Mouse (Mus musculus) gastrocnemius, postnatal 14 days (tissue): ENCODE measurements around the gene Olfr159. TPM values are rescaled to one million over a fixed set of nuclear protein-coding genes. Genes with fewer than 3 reads are reported as not detected.
A peak's percentile ranks its signal among the peaks of the same experiment; 100 is the strongest.

Experiments
- DNase-seq: peaks from one replicate; pipeline ENCODE4 v3.0.0; 2021; ENCODE audit warnings: mixed read lengths
- intact Hi-C: fragments of 180-260 bp; cut with DNase I; formaldehyde crosslinking; loops from one replicate; pipeline ENCODE4 v1.15.1; 2025; ENCODE audit warnings: low total_unique reads
- total RNA-seq, 2 experiments: library from RNA; stranded (reverse); gene quantifications; 2 replicates each; pipeline ENCODE4 v1.2.3; 2021

The Olfr159 gene
- total RNA-seq, 2 experiments from 2014 or later: not detected

GRCm38 (mm10) chr4:43730750-43731297 lies 40.0 kb downstream of the Olfr159 start:
- DNase-seq: no peak
- intact Hi-C loops: no loop called here

DNA sequence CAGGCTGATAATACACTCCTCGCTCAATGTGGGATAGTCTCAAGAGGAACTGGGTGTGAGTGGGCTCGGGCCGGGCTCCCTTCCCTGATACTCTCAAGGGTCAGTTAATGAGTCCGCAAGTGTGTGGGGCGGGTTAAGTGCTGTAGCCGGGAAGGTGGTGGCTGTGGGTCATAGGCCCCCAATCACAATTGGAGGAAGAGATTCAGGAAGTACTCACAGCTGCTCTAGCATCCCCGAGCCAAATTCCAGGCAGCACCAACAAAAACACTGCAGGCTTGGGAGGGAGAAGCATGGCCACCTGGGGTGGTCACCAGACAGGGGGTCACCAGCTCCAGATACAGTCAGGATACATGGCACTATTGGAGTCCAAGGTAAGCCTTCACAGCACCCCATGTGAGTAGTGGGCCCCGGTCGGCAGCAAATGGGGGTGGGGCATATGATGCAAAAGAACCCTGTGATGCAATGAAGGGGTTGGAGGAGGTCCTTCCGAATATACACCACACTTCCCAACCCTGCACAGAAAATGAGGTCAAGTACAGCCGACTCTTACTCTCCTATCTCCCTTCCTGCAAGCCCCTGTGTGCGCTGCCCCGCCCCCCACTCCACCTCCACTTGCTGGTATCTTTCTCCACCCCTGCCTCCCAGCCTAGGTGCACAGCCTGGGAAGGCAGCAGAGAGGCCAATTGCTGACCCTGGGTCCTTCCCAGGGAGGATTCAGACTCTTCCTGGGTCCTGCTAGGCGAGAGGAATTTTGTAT lies 40.8 kb downstream of the Olfr159 start, which contains the start of gene Spaar:
TSS of gene Spaar (plus strand) at position 241 of the 757 bp plus-strand sequence.
- intact Hi-C loops: no loop called here
- peak; percentile 69 for DNase-seq

- intact Hi-C loops: no loop called here
- DNase-seq: no peak
Measured at GRCm38 (mm10) chr4:43729126-43729525, 41.7 kb downstream of the Olfr159 start.

DNA sequence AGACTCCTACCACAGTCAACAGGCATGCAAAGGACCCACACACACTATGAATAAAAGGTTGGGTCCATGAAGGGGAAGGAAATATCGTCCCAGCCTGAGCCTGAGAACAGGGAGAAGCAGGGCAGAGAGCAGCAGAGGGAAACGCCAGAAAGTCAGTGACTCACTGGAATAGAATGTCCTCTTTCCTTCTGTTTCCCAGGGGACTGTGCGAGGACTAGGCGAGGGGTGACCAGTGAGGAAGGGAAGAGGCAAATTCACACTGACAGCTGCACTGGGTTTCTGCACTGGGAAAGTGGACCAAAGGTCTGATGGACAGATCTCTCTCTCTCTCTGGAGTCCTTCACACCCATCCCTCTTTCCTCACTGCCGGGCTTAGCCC lies 42.2 kb downstream of the Olfr159 start:
- peak; percentile 63 for DNase-seq
- intact Hi-C loops: no loop called here

DNA sequence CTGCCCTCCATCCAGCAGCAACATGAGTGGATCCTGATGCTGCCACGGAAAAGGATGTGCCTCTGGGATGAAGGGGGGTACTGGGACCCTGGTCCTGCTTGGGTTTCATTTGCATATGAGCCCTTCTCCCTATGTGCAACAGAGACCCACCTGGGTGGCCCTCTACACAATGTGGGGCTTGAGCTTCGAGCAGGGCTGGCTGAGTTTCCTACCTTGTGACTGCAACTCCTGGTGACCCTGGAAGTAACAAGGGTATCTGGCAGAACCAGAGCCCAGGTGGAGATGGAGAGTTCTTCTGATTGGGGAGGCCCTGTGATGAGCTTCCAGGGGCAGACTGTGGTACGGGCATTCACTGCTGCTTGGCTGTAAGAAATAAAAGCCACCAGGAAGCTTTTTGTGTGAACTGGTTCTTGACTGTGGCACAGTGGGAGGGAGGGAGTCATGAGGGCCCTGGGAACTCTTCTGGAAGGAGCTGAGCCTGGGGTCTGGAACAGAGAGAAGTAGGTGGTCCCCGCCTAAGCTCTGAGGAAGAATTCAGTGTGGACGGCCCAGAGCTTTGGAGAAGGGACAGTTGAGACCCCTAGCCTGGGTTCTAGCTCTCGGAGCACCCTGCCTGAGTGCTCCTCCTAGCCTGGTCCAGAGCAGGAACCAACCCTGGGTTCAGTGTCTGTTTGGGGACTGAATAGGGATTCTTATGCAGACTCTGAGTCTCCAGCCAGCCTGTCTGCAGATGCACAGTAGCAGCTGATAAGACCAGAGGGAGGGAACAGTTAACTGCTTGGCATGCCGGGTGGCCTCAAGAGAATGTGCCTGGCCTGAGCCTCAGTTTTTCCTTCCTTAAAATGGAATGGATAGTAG lies 42.9 kb downstream of the Olfr159 start:
- no peak for DNase-seq
- intact Hi-C loops: no loop called here

DNA sequence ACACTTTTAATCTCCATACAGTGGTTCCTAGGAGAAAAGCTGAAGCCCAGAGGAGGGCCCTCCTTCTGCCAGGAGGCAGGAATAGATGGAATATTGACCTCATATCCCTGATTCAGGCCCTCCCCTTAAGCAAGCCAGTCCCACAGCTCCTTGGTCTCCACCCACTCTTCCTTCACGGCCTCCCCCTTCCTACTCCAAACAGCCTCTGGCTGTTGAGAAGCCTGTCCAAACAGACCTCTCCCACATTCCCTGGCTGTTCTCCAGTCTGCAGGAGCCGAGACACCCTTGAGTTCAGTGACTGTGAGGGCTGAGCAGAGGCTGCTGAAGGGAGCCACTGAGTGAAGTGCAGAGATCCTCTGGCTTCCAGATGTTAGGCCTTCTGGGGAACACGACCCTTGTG lies 43.8 kb downstream of the Olfr159 start, which contains the start of gene Hrct1:
TSS of gene Hrct1 (plus strand) at position 194 of the 400 bp plus-strand sequence.
- intact Hi-C loops: no loop called here
- peak; percentile 84 for DNase-seq

- intact Hi-C loops: no loop called here
- no peak for DNase-seq
Measured at GRCm38 (mm10) chr4:43726228-43726993, 44.4 kb downstream of the Olfr159 start.

DNA sequence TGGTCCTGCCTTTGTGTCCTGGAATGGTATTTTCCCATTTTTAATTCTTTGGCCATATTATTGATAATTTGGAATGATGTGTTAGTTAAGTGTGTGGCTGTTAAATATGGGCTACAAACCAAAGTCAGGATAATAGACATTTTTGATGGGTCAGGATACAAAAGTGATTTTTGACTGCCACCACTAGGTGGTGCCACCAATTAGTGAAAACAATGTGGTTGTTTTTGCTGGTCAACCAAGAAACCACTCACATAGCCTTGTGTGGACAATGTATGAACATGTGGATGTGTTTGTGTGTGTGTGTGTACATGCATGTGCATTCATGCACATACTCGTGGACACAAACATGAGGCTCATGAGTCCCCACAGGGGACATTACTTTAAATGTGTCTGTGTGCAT lies 46.0 kb downstream of the Olfr159 start:
- peak; percentile 53 for DNase-seq
- intact Hi-C loops: no loop called here

DNA sequence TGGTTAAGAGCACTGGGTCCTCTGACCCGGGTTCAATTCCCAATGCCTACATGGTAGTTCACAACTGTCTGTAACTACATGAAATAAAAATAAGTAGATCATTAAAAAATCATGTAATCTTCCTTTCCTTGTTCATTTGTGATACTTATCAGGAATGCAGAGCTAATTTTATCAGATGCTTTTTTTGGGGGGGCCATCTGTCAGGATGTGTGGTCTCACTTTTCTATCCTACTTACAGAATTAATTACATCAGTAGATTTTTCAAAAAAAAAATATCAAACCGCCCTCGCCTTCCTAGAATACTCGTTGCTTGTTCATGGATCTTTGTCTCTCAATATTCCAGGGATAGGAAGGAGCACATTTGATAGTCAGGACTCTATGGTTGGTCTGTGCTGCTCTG lies 48.6 kb downstream of the Olfr159 start:
- intact Hi-C loops: no loop called here
- DNase-seq: no peak

GRCm38 (mm10) chr4:43720491-43721228 lies 50.1 kb downstream of the Olfr159 start:
- intact Hi-C loops: no loop called here
- no peak for DNase-seq

Other genes starting within 250 kb of the Olfr159 start
- 1,000 to 10,000 TPM; 8,430 to 9,008 TPM for gene Tpm2, start 247.2 kb downstream of the Olfr159 start, total RNA-seq
- gene Creb3, start 208.7 kb downstream of the Olfr159 start, total RNA-seq: 10 to 100 TPM; 38.7 to 45.6 TPM
- gene Tln1, start 208.3 kb downstream of the Olfr159 start, total RNA-seq: 10 to 100 TPM; 67.6 to 77.4 TPM
- gene Rgp1, start 192.3 kb downstream of the Olfr159 start, total RNA-seq: 10 to 100 TPM; 21.9 to 22.3 TPM
- gene Gba2, start 192.1 kb downstream of the Olfr159 start, total RNA-seq: 1 to 10 TPM; 5.1 to 6.2 TPM
- under 1 TPM in 1 of 2 experiments, not detected in 1; 0.29 TPM for gene Msmp, start 186.5 kb downstream of the Olfr159 start, total RNA-seq
- 10 to 100 TPM; 29.5 to 31.4 TPM for gene Npr2, start 139.1 kb downstream of the Olfr159 start, total RNA-seq
- not detected for gene Spag8, start 117.4 kb downstream of the Olfr159 start, total RNA-seq
- 10 to 100 TPM; 48.5 to 53.8 TPM for gene Hint2, start 114.5 kb downstream of the Olfr159 start, total RNA-seq
- 1 to 10 TPM; 8.2 to 9.7 TPM for gene Tmem8b, start 102.0 kb downstream of the Olfr159 start, total RNA-seq
- under 1 TPM; 0.16 to 0.20 TPM for gene Fam221b, start 101.9 kb downstream of the Olfr159 start, total RNA-seq
- not detected for gene Olfr70, start 70.2 kb downstream of the Olfr159 start, total RNA-seq
- gene Olfr71, start 60.8 kb downstream of the Olfr159 start, total RNA-seq: not detected
- 1 to 10 TPM; 1.9 to 2.7 TPM for gene Hrct1, start 43.8 kb downstream of the Olfr159 start, total RNA-seq
- gene Spaar, start 41.0 kb downstream of the Olfr159 start, total RNA-seq: 1 to 10 TPM; 1.1 to 2.2 TPM
- gene Olfr156, start 52.9 kb upstream of the Olfr159 start, total RNA-seq: not detected
- gene Olfr157, start 69.2 kb upstream of the Olfr159 start, total RNA-seq: not detected
- not detected for gene Olfr155, start 80.6 kb upstream of the Olfr159 start, total RNA-seq
- 10 to 100 TPM in 1 of 2 experiments, 1 to 10 TPM in 1; 8.6 to 11.1 TPM for gene Reck, start 104.5 kb upstream of the Olfr159 start, total RNA-seq
- 10 to 100 TPM in 1 of 2 experiments, 1 to 10 TPM in 1; 6.8 to 10.2 TPM for gene Glipr2, start 186.4 kb upstream of the Olfr159 start, total RNA-seq
- gene Ccin, start 212.5 kb upstream of the Olfr159 start, total RNA-seq: under 1 TPM in 1 of 2 experiments, not detected in 1; 0.14 TPM
- 10 to 100 TPM; 65.7 to 75.0 TPM for gene Clta, start 233.4 kb upstream of the Olfr159 start, total RNA-seq